Mouse (Mus musculus) gastrocnemius, postnatal 14 days (tissue): Measurements from ENCODE around the gene Cldn1. TPM values are rescaled to one million over a fixed set of nuclear protein-coding genes. Genes with fewer than 3 reads are reported as not detected.

ENCODE experiments used
- DNase-seq: peaks from one replicate; pipeline ENCODE4 v3.0.0; 2021; ENCODE audit warnings: mixed read lengths
- intact Hi-C: fragments of 180-260 bp; cut with DNase I; formaldehyde crosslinking; loops from one replicate; pipeline ENCODE4 v1.15.1; 2025; ENCODE audit warnings: low total_unique reads
- total RNA-seq, 2 experiments: library from RNA; stranded (reverse); gene quantifications; 2 replicates each; pipeline ENCODE4 v1.2.3; 2021

Gene Cldn1
- total RNA-seq, 2 experiments from 2014 or later, result 3.4 to 5.5 TPM

- DNase-seq, result no peak
- intact Hi-C loops, result no loop called here
Measured at GRCm38 (mm10) chr16:26316281-26316680, 55.4 kb downstream of the Cldn1 start.

- intact Hi-C loops, result no loop called here
- DNase-seq, result no peak
Measured at GRCm38 (mm10) chr16:26314815-26315214, 56.8 kb downstream of the Cldn1 start.

- no peak for DNase-seq
- intact Hi-C loops, result no loop called here
Measured at GRCm38 (mm10) chr16:26309402-26309801, 62.2 kb downstream of the Cldn1 start.

Other genes starting within 250 kb of the Cldn1 start
- gene Cldn16, start 91.3 kb upstream of the Cldn1 start, total RNA-seq, result not detected
- gene Tmem207, start 154.9 kb upstream of the Cldn1 start, total RNA-seq, result not detected
- 1 to 10 TPM; 3.2 to 3.3 TPM for gene Il1rap, start 209.9 kb upstream of the Cldn1 start, total RNA-seq